Mouse (Mus musculus): ENCODE results near the gene Ndufv3. TPM values are rescaled to one million over a fixed set of nuclear protein-coding genes. Genes with fewer than 3 reads are reported as not detected.

Ndufv3 gene
- polyA plus RNA-seq, 1 experiment, result 59.9 TPM

DNA sequence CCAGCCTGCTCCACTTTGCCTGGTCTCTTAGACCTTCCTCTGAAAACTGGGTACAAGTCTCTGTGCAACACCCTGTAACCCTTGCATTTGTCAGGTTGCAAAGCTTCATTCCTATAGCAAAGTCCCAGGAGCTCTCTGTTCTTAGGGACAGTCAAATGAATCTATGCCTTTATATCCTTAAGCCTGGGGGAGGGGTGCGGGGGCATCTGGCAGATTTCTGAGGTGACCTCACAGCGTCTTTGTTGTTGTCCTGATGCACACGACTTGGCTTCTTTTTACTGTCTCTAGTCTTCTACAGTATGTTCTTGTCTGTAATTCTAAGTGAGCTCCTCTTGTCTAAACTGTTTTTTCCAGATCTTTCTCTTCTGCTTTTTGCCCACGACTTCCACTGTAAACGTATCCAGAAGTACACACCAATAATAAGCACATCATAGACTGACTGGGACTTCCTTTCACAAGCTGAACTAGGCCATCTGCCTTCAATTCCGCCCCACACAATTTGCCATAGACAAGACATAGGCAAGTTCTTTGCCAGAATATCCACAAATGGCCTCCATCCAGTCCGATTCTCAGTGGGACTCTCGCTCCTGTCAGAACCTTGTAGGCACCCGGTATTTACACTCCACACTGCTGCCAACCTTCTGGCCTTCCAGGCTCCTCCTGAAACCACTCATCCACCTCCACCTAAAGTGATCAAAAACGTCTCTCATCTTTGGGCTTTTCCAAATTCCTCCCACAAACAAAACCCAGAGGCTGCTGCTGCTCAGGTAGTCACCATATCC is 56.7 kb downstream of the Ndufv3 start:
- H3K4me1 ChIP-seq (ENCODE audit: control insufficient read depth, insufficient read depth, low read length), result no peaks in the 10 kb centered on the region
- no peak overlapping the region for H3K4me3 ChIP-seq (ENCODE audit: control insufficient read depth, low read depth, low read length)
- no peak overlapping the region for H3K27ac ChIP-seq (ENCODE audit: control insufficient read depth, insufficient read depth, low read depth, low read length)
- no peaks in the 10 kb centered on the region for H3K36me3 ChIP-seq (ENCODE audit: control insufficient read depth, insufficient read depth, low read length)
- no peaks in the 10 kb centered on the region for H3K27me3 ChIP-seq (ENCODE audit: control insufficient read depth, insufficient read depth, low read length)
- TF ChIP-seq CTCF (IDR thresholded peaks at IDR 0.05; ENCODE audit: control insufficient read depth, insufficient read depth, insufficient replicate concordance, low read depth, low read length) (no peak), POLR2A (IDR thresholded peaks at IDR 0.05; ENCODE audit: control insufficient read depth, low read depth, low read length) (no peak)

- Histone ChIP-seq H3K4me1 (ENCODE audit: control insufficient read depth, insufficient read depth, low read length) (no peaks in the 10 kb centered on the region), H3K4me3 (ENCODE audit: control insufficient read depth, low read depth, low read length) (no peak overlapping the region), H3K27ac (ENCODE audit: control insufficient read depth, insufficient read depth, low read depth, low read length) (no peak overlapping the region), H3K27me3 (ENCODE audit: control insufficient read depth, insufficient read depth, low read length) (no peaks in the 10 kb centered on the region), H3K36me3 (ENCODE audit: control insufficient read depth, insufficient read depth, low read length) (no peaks in the 10 kb centered on the region; the same call in 1 of the 2 replicates)
- TF ChIP-seq POLR2A (IDR thresholded peaks at IDR 0.05; ENCODE audit: control insufficient read depth, low read depth, low read length) (no peak), CTCF (IDR thresholded peaks at IDR 0.05; ENCODE audit: control insufficient read depth, insufficient read depth, insufficient replicate concordance, low read depth, low read length) (no peak)
These were observed 60.4 kb downstream of the Ndufv3 start for GRCm38 (mm10) chr17:31580344-31580743.

Other genes starting within 250 kb of the Ndufv3 start
- gene Rsph1, start 242.7 kb upstream of the Ndufv3 start, polyA plus RNA-seq (2012; rRNA removed), result 550 and 601 TPM in 2 replicates
- 7.2 and 7.7 TPM in 2 replicates for gene Slc37a1, start 233.3 kb upstream of the Ndufv3 start, polyA plus RNA-seq (2012; rRNA removed)
- gene Pde9a, start 133.9 kb upstream of the Ndufv3 start, polyA plus RNA-seq (2012; rRNA removed), result 3.8 and 6.4 TPM in 2 replicates
- gene Wdr4, start 135 bp upstream of the Ndufv3 start, polyA plus RNA-seq (2012; rRNA removed), result 14.7 and 15.3 TPM in 2 replicates
- gene Pknox1, start 44.6 kb downstream of the Ndufv3 start, polyA plus RNA-seq (2012; rRNA removed), result 53.9 and 55.7 TPM in 2 replicates
- 0.58 and 8.2 TPM in 2 replicates for gene Cbs, start 117.1 kb downstream of the Ndufv3 start, polyA plus RNA-seq (2012; rRNA removed)
- 33.2 and 39.6 TPM in 2 replicates for gene U2af1, start 138.8 kb downstream of the Ndufv3 start, polyA plus RNA-seq (2012; rRNA removed)
- not detected in 2 replicates for gene Cryaa, start 157.7 kb downstream of the Ndufv3 start, polyA plus RNA-seq (2012; rRNA removed)